Mouse (Mus musculus) MEL (cell line): ENCODE data around the gene Ect2l. TPM values are rescaled to one million over a fixed set of nuclear protein-coding genes. Genes with fewer than 3 reads are reported as not detected.
"Not testable (repeated sequence)": the region's sequence is repeated elsewhere in the genome, so short reads cannot be mapped to it uniquely, and the experiment has no call there.

Experiments
- DNase-seq: peaks from one replicate; pipeline ENCODE4 v3.0.0; 2011; ENCODE audit warnings: low read depth, low spot score
- H3K27ac ChIP-seq: 2 replicates; pipeline ENCODE4 v1.5.1; 2012; ENCODE audit warnings: low read depth, mild to moderate bottlenecking, control low read depth, low read length, moderate library complexity; ENCODE audit not compliant: control insufficient read depth
- H3K27me3 ChIP-seq, 2 experiments: fragments of 150-350 bp in 1 of 2; sonication (generic) in 1 of 2; 2 replicates each; pipeline ENCODE4 v1.6.1; 2012; ENCODE audit warnings: low read length in 2 of 2, mild to moderate bottlenecking in 2 of 2, improper control_type of control experiment in 1 of 2, moderate library complexity in 1 of 2; ENCODE audit not compliant: insufficient read depth in 2 of 2, control insufficient read depth in 1 of 2
- H3K36me3 ChIP-seq, 2 experiments: 2 replicates each; pipeline ENCODE4 v1.6.1; 2012 to 2014; ENCODE audit warnings: low read length in 2 of 2, improper control_type of control experiment in 1 of 2, inconsistent platforms in 1 of 2, mild to moderate bottlenecking in 1 of 2; ENCODE audit not compliant: insufficient read depth in 2 of 2, control insufficient read depth in 1 of 2
- H3K4me1 ChIP-seq, 2 experiments: fragments of 150-350 bp in 1 of 2; sonication (generic) in 1 of 2; 2 replicates each; pipeline ENCODE4 v1.6.1; 2012; ENCODE audit warnings: low read length in 2 of 2, improper control_type of control experiment in 1 of 2, mild to moderate bottlenecking in 1 of 2; ENCODE audit not compliant: insufficient read depth in 2 of 2, control insufficient read depth in 1 of 2
- H3K4me3 ChIP-seq, 2 experiments: fragments of 150-350 bp in 1 of 2; sonication (generic) in 1 of 2; 2 replicates each; pipeline ENCODE4 v1.5.1; 2012; ENCODE audit warnings: low read depth in 2 of 2, low read length in 2 of 2, mild to moderate bottlenecking in 2 of 2, moderate library complexity in 2 of 2, control low read depth in 1 of 2, improper control_type of control experiment in 1 of 2; ENCODE audit not compliant: control insufficient read depth in 1 of 2, insufficient read depth in 1 of 2
- H3K79me2 ChIP-seq: 2 replicates; pipeline ENCODE4 v1.6.1; 2012; ENCODE audit warnings: mild to moderate bottlenecking, low read length, moderate library complexity; ENCODE audit not compliant: control insufficient read depth, poor library complexity, insufficient read depth
- H3K9ac ChIP-seq: 2 replicates; pipeline ENCODE4 v1.6.1; 2012; ENCODE audit warnings: low read depth, mild to moderate bottlenecking, control low read depth, low read length, moderate library complexity; ENCODE audit not compliant: control insufficient read depth, poor library complexity, severe bottlenecking
- H3K9me3 ChIP-seq: fragments of 150-350 bp; sonication (generic); replicated peaks from 2 replicates; pipeline ENCODE4 v1.6.1; 2012; ENCODE audit warnings: mild to moderate bottlenecking, low read length, improper control_type of control experiment, moderate library complexity; ENCODE audit not compliant: insufficient read depth
- CHD1 ChIP-seq: IDR thresholded peaks from 2 replicates; pipeline ENCODE4 v1.6.1; 2012; ENCODE audit warnings: low read depth, mild to moderate bottlenecking, inconsistent platforms, low read length, improper control_type of control experiment
- CHD2 ChIP-seq: IDR thresholded peaks from 2 replicates; pipeline ENCODE4 v1.6.1; 2011; ENCODE audit warnings: low read length, improper control_type of control experiment
- CTCF ChIP-seq, 3 experiments: IDR thresholded peaks in 2 of 3; conservative IDR thresholded peaks in 1 of 3; 2 replicates each; pipeline ENCODE4 v1.5.1; 2011 to 2012; ENCODE audit warnings: low read length in 3 of 3, low read depth in 2 of 3, mild to moderate bottlenecking in 2 of 3, improper control_type of control experiment in 1 of 3, inconsistent platforms in 1 of 3, mixed read lengths in 1 of 3, moderate library complexity in 1 of 3; ENCODE audit not compliant: control insufficient read depth in 1 of 3, insufficient read depth in 1 of 3, poor library complexity in 1 of 3, severe bottlenecking in 1 of 3
- ELF1 ChIP-seq: IDR thresholded peaks from 2 replicates; pipeline ENCODE4 v1.6.1; 2014; ENCODE audit warnings: low read depth, mild to moderate bottlenecking, inconsistent platforms, low read length, improper control_type of control experiment, moderate library complexity
- GABPA ChIP-seq: IDR thresholded peaks from 2 replicates; pipeline ENCODE4 v1.6.1; 2012; ENCODE audit warnings: low read depth, mild to moderate bottlenecking, inconsistent platforms, low read length, improper control_type of control experiment, moderate library complexity
- GATA1 ChIP-seq: IDR thresholded peaks from 2 replicates; pipeline ENCODE4 v1.6.1; 2011; ENCODE audit warnings: low read depth, low read length, improper control_type of control experiment
- HCFC1 ChIP-seq: IDR thresholded peaks from 2 replicates; pipeline ENCODE4 v1.6.1; 2012; ENCODE audit warnings: low read depth, mild to moderate bottlenecking, inconsistent platforms, low read length, improper control_type of control experiment, moderate library complexity
- JUND ChIP-seq: IDR thresholded peaks from 2 replicates; pipeline ENCODE4 v1.6.1; 2011; ENCODE audit warnings: low read depth, mild to moderate bottlenecking, improper control_type of control experiment, low read length
- MAX ChIP-seq: IDR thresholded peaks from 2 replicates; pipeline ENCODE4 v1.6.1; 2011; ENCODE audit warnings: low read length, improper control_type of control experiment
- NELFE ChIP-seq: IDR thresholded peaks from 2 replicates; pipeline ENCODE4 v1.6.1; 2011; ENCODE audit warnings: low read depth, low read length, improper control_type of control experiment
- POLR2A ChIP-seq, 2 experiments: IDR thresholded peaks; 2 replicates each; pipeline ENCODE4 v1.6.1; 2011 to 2012; ENCODE audit warnings: low read length in 2 of 2, mild to moderate bottlenecking in 2 of 2, control low read depth in 1 of 2, improper control_type of control experiment in 1 of 2, low read depth in 1 of 2, moderate library complexity in 1 of 2; ENCODE audit not compliant: control insufficient read depth in 1 of 2, insufficient read depth in 1 of 2, poor library complexity in 1 of 2
- POLR2AphosphoS2 ChIP-seq: IDR thresholded peaks from 2 replicates; pipeline ENCODE4 v1.6.1; 2011; ENCODE audit warnings: low read length, improper control_type of control experiment
- RAD21 ChIP-seq: IDR thresholded peaks from 2 replicates; pipeline ENCODE4 v1.6.1; 2011; ENCODE audit warnings: mild to moderate bottlenecking, low read depth, low read length, improper control_type of control experiment
- SMC3 ChIP-seq: IDR thresholded peaks from 2 replicates; pipeline ENCODE4 v1.6.1; 2011; ENCODE audit warnings: low read depth, low read length, improper control_type of control experiment
- TAL1 ChIP-seq: IDR thresholded peaks from 2 replicates; pipeline ENCODE4 v1.6.1; 2012; ENCODE audit warnings: mild to moderate bottlenecking, inconsistent platforms, low read length, moderate library complexity, mixed read lengths
- USF1 ChIP-seq: IDR thresholded peaks from 2 replicates; pipeline ENCODE4 v1.6.1; 2014; ENCODE audit warnings: low read depth, mild to moderate bottlenecking, inconsistent platforms, low read length, improper control_type of control experiment, moderate library complexity
- USF2 ChIP-seq, 2 experiments: IDR thresholded peaks; 2 replicates each; pipeline ENCODE4 v1.6.1; 2011 to 2012; ENCODE audit warnings: improper control_type of control experiment in 2 of 2, low read length in 2 of 2, borderline replicate concordance in 1 of 2, inconsistent platforms in 1 of 2, low read depth in 1 of 2, mild to moderate bottlenecking in 1 of 2; ENCODE audit not compliant: insufficient read depth in 1 of 2
- ZKSCAN1 ChIP-seq: IDR thresholded peaks from 2 replicates; pipeline ENCODE4 v1.6.1; 2012; ENCODE audit warnings: low read depth, mild to moderate bottlenecking, inconsistent platforms, low read length, improper control_type of control experiment, moderate library complexity
- polyA plus RNA-seq, 2 experiments: library from polyadenylated mRNA; stranded (reverse) in 1 of 2; unstranded in 1 of 2; fragments of >175 nt in 1 of 2; fragments of >200 nt in 1 of 2; gene quantifications; 2 replicates each; pipeline versions ENCODE4 v1.2.1 to v1.2.4; 2012; ENCODE audit warnings: low replicate concordance in 2 of 2, low read depth in 1 of 2; ENCODE audit not compliant: insufficient read length in 2 of 2, insufficient read depth in 1 of 2, missing spikeins in 1 of 2
- total RNA-seq: library from RNA; depleted of rRNA; stranded (reverse); fragments of 300-350 nt; gene quantifications from 2 replicates; pipeline ENCODE4 v1.2.3, GENCODE M21; 2012

Ect2l gene
- total and polyA plus RNA-seq, 3 experiments = not detected

- no peak for DNase-seq
- no peak overlapping the region for H3K9ac ChIP-seq
- no peaks in the 10 kb centered on the region for H3K9me3 ChIP-seq
- no peaks in the 10 kb centered on the region for H3K36me3 ChIP-seq
- H3K4me3 ChIP-seq = no peak overlapping the region
- TF ChIP-seq GABPA = no peak
- no peak for TF ChIP-seq ELF1
- no peak for TF ChIP-seq CHD2
- no peak for TF ChIP-seq TAL1
- TF ChIP-seq CHD1 = no peak
- TF ChIP-seq ZKSCAN1 = no peak
- no peak for TF ChIP-seq USF1
- no peak for TF ChIP-seq JUND
- no peak for TF ChIP-seq USF2 (IDR thresholded peaks at IDR 0.05; ENCODE audit: borderline replicate concordance in 1 of 2, insufficient read depth in 1 of 2, low read depth in 1 of 2, low read length in 2 of 2)
- no peak for TF ChIP-seq RAD21
- no peak for TF ChIP-seq MAX
- no peak for TF ChIP-seq POLR2AphosphoS2
- no peak for TF ChIP-seq POLR2A (IDR thresholded peaks at IDR 0.05; ENCODE audit: control insufficient read depth in 1 of 2, insufficient read depth in 1 of 2, low read depth in 1 of 2, low read length in 2 of 2, poor library complexity in 1 of 2)
- TF ChIP-seq HCFC1 = no peak
- no peak for TF ChIP-seq GATA1
- no peaks in the 10 kb centered on the region for H3K27me3 ChIP-seq
- no peak overlapping the region for H3K27ac ChIP-seq
- H3K79me2 ChIP-seq = no peaks in the 10 kb centered on the region
- H3K4me1 ChIP-seq = no peaks in the 10 kb centered on the region
Measured at GRCm38 (mm10) chr10:18141389-18141788, 69.3 kb downstream of the Ect2l start.

DNA sequence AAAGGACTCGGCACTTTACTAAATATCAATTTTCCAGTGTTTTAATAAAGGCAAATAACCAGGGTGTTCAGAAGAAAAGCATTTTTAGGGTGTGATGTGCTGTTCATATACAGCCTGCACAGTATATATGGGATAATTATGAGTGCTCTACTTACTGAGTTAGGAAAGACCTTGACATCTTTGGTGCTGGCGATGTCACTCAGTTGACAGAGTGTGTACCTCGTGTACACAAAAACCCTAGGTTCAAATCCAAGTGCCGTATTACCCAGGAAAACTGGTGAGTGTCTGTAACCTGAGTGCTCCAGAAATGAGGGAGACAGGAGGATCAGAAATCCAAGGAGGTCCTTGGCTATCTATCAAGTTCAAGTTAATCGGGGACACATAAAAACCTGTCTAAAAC lies 71.1 kb downstream of the Ect2l start:
- H3K4me3 ChIP-seq = no peak overlapping the region

GRCm38 (mm10) chr10:18138853-18139503 lies 71.7 kb downstream of the Ect2l start:
- H3K27ac ChIP-seq, H3K4me3 ChIP-seq, H3K9ac ChIP-seq, H3K9me3 ChIP-seq, H3K79me2 ChIP-seq, H3K4me1 ChIP-seq, H3K27me3 ChIP-seq, DNase-seq, H3K36me3 ChIP-seq: not testable (repeated sequence)

More for the DNA sequence above, 71.1 kb downstream of the Ect2l start:
- H3K9ac ChIP-seq = no peak overlapping the region
- no peaks in the 10 kb centered on the region for H3K36me3 ChIP-seq
- H3K27me3 ChIP-seq = no peaks in the 10 kb centered on the region
- H3K4me1 ChIP-seq = no peaks in the 10 kb centered on the region
- TF ChIP-seq CTCF (IDR thresholded peaks at IDR 0.05 in 2 of 3, conservative IDR thresholded peaks at IDR 0.05 in 1 of 3; ENCODE audit: control insufficient read depth in 1 of 3, insufficient read depth in 1 of 3, low read depth in 2 of 3, low read length in 3 of 3, poor library complexity in 1 of 3, severe bottlenecking in 1 of 3) = no peak
- TF ChIP-seq GATA1 = no peak
- TF ChIP-seq NELFE = no peak
- TF ChIP-seq SMC3 = no peak
- no peak for TF ChIP-seq CHD2
- no peak for TF ChIP-seq ZKSCAN1
- no peak for TF ChIP-seq USF1
- TF ChIP-seq HCFC1 = no peak
- no peaks in the 10 kb centered on the region for H3K9me3 ChIP-seq
- no peak for DNase-seq
- no peak overlapping the region for H3K27ac ChIP-seq
- no peaks in the 10 kb centered on the region for H3K79me2 ChIP-seq
